Mouse (Mus musculus): ENCODE measurements around the gene Tshz3. TPM values are rescaled to one million over a fixed set of nuclear protein-coding genes. Genes with fewer than 3 reads are reported as not detected.

Tshz3 gene
- polyA plus RNA-seq, 1 experiment: 8.5 TPM

DNA sequence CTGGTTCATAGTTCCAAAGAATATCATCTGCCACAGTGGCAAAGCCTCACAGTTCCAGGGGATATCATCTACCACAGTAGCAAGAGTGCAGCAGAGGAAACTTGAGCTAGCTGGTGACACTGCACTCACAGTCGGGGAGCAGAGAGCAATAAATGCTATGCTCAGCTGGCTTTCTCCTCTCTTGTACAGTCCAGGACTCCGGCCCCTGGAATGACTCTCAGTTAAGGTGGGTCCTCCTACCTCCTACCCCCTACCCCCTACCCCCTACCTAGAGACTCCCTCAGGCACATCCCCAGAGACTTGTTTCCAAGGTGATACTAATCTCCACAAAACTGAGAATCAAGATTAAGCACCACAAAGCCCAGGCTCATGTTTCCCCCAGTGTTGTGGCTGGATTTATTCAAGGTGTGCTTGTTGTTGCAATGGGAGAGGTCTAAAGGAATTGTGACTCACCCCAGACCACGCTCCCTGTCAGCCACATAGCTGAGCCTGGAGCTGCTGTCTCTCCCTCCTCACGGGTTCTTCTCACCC, 86.4 kb downstream of the Tshz3 start:
- Histone ChIP-seq H3ac (ENCODE audit: control insufficient read depth, insufficient read length, low read depth) (no peak overlapping the region), H3K27me3 (ENCODE audit: control insufficient read depth, insufficient read depth, insufficient read length) (no peaks in the 10 kb centered on the region), H3K4me3 (ENCODE audit: insufficient read depth, poor library complexity, severe bottlenecking) (no peak overlapping the region), H3K79me3 (ENCODE audit: low read depth) (no peaks in the 10 kb centered on the region), H3K79me2 (ENCODE audit: control insufficient read depth, insufficient read depth) (no peaks in the 10 kb centered on the region), H3K36me3 (ENCODE audit: control insufficient read depth, insufficient read depth) (no peaks in the 10 kb centered on the region)
- TF ChIP-seq FOSL1 (IDR thresholded peaks at IDR 0.05; ENCODE audit: insufficient read depth, low read length, poor library complexity, severe bottlenecking): no peak
- no peak for TF ChIP-seq USF1 (IDR thresholded peaks at IDR 0.05; ENCODE audit: low read depth)
- no peak for TF ChIP-seq MYOD1 (IDR thresholded peaks at IDR 0.05; ENCODE audit: control insufficient read depth, insufficient read length, low read depth)
- no peak for TF ChIP-seq CEBPB (IDR thresholded peaks at IDR 0.05; ENCODE audit: low read depth)
- no peak for TF ChIP-seq MAX (IDR thresholded peaks at IDR 0.05)
- TF ChIP-seq MYOG (IDR thresholded peaks at IDR 0.05; ENCODE audit: control insufficient read depth, extremely low read depth, insufficient read length): no peak
- no peak for TF ChIP-seq CTCF (IDR thresholded peaks at IDR 0.05; ENCODE audit: control insufficient read depth, insufficient read depth, insufficient read length)

DNA sequence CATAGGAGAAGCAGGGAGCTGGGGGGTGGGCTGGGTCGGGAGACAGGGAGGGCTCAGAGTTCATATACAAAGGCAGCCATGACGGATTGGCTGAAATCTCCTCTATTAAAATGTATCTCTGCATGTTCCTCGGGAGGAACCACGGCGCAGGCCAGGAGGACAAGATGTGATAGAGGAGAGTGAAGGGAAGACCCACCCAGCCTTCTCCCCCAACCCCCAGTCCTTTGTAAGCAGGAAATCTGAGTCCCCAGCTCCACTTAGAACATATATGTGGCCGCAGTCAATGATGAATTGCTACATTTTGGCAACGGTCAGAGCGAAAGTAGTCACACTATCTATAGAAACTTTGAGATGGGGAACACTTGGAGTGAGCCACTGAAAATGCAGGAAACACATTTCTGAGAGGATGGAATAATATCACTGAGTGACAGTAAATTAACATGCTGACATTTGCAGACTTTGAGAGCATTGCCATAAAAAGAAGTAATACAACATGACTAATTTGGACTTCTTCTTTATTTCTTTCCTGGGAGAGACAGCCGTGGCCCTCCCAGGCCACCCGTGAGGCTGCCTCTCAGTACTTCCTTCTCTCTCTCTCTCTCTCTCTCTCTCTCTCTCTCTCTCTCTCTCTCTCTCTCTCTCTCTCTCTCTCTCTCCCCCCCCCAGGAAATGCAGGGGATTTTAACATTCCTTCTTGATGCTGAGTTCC, 88.9 kb downstream of the Tshz3 start:
- no peaks in the 10 kb centered on the region for H3K27me3 ChIP-seq (ENCODE audit: control insufficient read depth, insufficient read depth, insufficient read length)
- no peak overlapping the region for H3K4me3 ChIP-seq (ENCODE audit: insufficient read depth, poor library complexity, severe bottlenecking)
- no peak for TF ChIP-seq FOSL1 (IDR thresholded peaks at IDR 0.05; ENCODE audit: insufficient read depth, low read length, poor library complexity, severe bottlenecking)
- no peak for TF ChIP-seq USF1 (IDR thresholded peaks at IDR 0.05; ENCODE audit: low read depth)
- TF ChIP-seq CTCF (IDR thresholded peaks at IDR 0.05; ENCODE audit: control insufficient read depth, insufficient read depth, insufficient read length): no peak
- no peak for TF ChIP-seq CEBPB (IDR thresholded peaks at IDR 0.05; ENCODE audit: low read depth)
- H3K79me2 ChIP-seq (ENCODE audit: control insufficient read depth, insufficient read depth): no peaks in the 10 kb centered on the region
- no peaks in the 10 kb centered on the region for H3K79me3 ChIP-seq (ENCODE audit: low read depth)
- H3ac ChIP-seq (ENCODE audit: control insufficient read depth, insufficient read length, low read depth): no peak overlapping the region
- no peaks in the 10 kb centered on the region for H3K36me3 ChIP-seq (ENCODE audit: control insufficient read depth, insufficient read depth)

DNA sequence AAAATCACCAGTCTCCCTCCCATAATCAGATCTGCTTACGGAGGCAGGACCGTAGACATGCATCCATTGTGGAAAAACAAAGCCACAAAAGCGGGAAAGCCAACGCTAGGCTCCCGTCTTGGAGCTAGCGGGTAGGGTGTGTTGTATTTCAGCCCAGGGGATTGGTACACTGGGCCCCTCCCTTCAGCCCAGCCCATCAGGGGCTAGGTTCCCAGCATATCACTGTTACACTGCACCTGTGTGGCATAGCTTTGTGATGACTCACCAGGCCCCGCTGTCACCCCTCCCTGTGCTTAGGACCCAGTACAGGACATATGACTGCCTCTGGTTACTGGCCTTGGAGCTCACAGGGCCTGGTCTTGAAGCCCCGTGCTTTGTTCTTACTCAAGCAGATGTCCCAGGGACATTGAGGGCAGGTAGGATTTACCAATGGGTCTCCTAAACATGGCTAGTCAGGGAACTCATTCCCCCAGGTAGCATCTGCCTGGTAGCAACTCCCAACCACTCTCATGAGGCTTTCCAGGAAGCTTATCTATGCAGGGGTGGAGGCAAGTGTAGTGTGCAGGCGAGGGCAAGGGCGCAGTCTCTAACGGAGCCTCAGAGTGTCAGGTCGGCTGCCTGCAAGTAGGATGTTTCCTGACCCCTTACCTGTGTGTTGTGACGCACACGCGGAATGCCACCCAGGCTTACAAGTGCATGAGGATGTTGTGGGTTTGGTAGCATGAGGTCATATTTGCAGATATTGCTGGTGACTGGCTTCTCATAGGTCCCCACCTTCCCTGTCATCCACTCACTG, 98.7 kb downstream of the Tshz3 start:
- H3ac ChIP-seq (ENCODE audit: control insufficient read depth, insufficient read length, low read depth): no peak overlapping the region
- no peaks in the 10 kb centered on the region for H3K36me3 ChIP-seq (ENCODE audit: control insufficient read depth, insufficient read depth)
- H3K4me3 ChIP-seq (ENCODE audit: insufficient read depth, poor library complexity, severe bottlenecking): no peak overlapping the region
- H3K27me3 ChIP-seq (ENCODE audit: control insufficient read depth, insufficient read depth, insufficient read length): no peaks in the 10 kb centered on the region
- TF ChIP-seq CTCF (IDR thresholded peaks at IDR 0.05; ENCODE audit: control insufficient read depth, insufficient read depth, insufficient read length): no peak
- no peak for TF ChIP-seq USF1 (IDR thresholded peaks at IDR 0.05; ENCODE audit: low read depth)
- no peak for TF ChIP-seq MYOD1 (IDR thresholded peaks at IDR 0.05; ENCODE audit: control insufficient read depth, insufficient read length, low read depth)
- TF ChIP-seq CEBPB (IDR thresholded peaks at IDR 0.05; ENCODE audit: low read depth): no peak
- TF ChIP-seq MYOG (IDR thresholded peaks at IDR 0.05; ENCODE audit: control insufficient read depth, extremely low read depth, insufficient read length): no peak
- no peak for TF ChIP-seq FOSL1 (IDR thresholded peaks at IDR 0.05; ENCODE audit: insufficient read depth, low read length, poor library complexity, severe bottlenecking)
- TF ChIP-seq MAX (IDR thresholded peaks at IDR 0.05): no peak
- H3K79me2 ChIP-seq (ENCODE audit: control insufficient read depth, insufficient read depth): no peaks in the 10 kb centered on the region
- no peaks in the 10 kb centered on the region for H3K79me3 ChIP-seq (ENCODE audit: low read depth)

All from C2C12 (cell line).